In the genomic region with DNA sequence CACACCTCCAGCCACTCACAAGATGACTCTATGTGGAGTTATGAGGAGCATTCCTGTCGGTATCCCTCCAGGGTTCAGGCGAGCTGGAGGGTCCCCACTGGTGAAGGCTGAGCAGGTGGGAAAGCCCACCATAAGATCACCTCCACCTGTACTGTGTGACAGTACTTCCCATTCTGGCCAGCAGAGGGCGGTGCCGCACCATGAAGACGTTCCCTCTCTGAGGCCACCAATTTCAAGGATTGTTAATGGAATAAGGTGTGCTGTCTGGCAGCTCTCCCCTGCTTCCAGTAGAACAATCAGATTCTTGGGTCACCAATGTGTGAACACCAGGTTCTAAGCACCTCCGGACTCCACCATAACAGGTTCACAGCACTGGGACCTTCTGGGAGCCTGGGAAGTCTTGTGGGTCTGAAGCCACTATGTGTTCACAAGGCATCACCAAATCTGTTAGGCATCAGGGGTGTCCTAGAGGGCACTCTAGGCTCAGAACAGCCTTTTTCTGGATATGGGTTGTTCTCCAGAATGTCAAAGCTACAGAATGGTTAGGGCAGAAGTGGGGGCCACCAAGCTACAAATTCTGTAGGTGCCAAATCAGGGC, we compare ENCODE assay signal across 8 mouse cellular contexts. TPM values are rescaled to one million over a fixed set of nuclear protein-coding genes. Genes with fewer than 3 reads are reported as not detected.
DNase-seq lines count a peak whose midpoint lies in the region; ATAC-seq lines count a peak whose summit lies in the region.

No protein-coding gene starts in this region.

- H3K27ac ChIP-seq in hindbrain, embryonic 14.5 days, result no peak overlapping the region

- H3K4me1 ChIP-seq in hindbrain, embryonic 14.5 days (replicated peaks; ENCODE audit: control insufficient read depth, insufficient read depth, low read length), result peaks cover 10% of the 10 kb centered on the region; the same call in 1 of the 2 replicates

- no peak overlapping the region for H3K4me3 ChIP-seq in hindbrain, embryonic 14.5 days (replicated peaks; ENCODE audit: low read length)

- H3K9ac ChIP-seq in hindbrain, embryonic 14.5 days, result no peak overlapping the region

- no peaks in the 10 kb centered on the region for H3K36me3 ChIP-seq in hindbrain, embryonic 14.5 days (replicated peaks; ENCODE audit: control insufficient read depth, insufficient read depth)

- peaks cover 23% of the 10 kb centered on the region for H3K27me3 ChIP-seq in hindbrain, embryonic 14.5 days (ENCODE audit: control insufficient read depth, insufficient read depth, low read length)

- no peaks in the 10 kb centered on the region for H3K9me3 ChIP-seq in hindbrain, embryonic 14.5 days (ENCODE audit: control insufficient read depth, low read length)

- ATAC-seq in hindbrain, embryonic 14.5 days (ENCODE audit: low FRiP score), result peak; percentile 83

- DNase-seq in T-cell, adult 2 months (ENCODE audit: low spot score), result peak; percentile 63
- DNase-seq in cerebellum, adult 9-10 months, result peak; percentile 87
- peak; percentile 44 to 92 for DNase-seq in frontal cortex, adult 2 months (ENCODE audit: extremely low spot score in 1 of 2, low spot score in 1 of 2)
- peak; percentile 84 for DNase-seq in hindbrain, embryonic 14.5 days (ENCODE audit: low spot score)
- peak; percentile 87 to 98 for DNase-seq in layer of hippocampus, postnatal 25 days (ENCODE audit: extremely low spot score in 1 of 2, low spot score in 1 of 2)
- peak; percentile 72 to 84 for DNase-seq in lung, postnatal 4 days
- peak; percentile 75 to 86 for DNase-seq in right cerebral cortex, postnatal 10 days (ENCODE audit: low spot score in 2 of 2)
- DNase-seq in urinary bladder, postnatal 14 days (ENCODE audit: low spot score), result peak; percentile 86

- 5% methylated on average over 6 of the region's 6 CpGs for WGBS in hindbrain, embryonic 14.5 days

- H3K4me2 ChIP-seq in hindbrain, embryonic 14.5 days (replicated peaks), result no peak overlapping the region

RNA-seq across cellular contexts. Expression of a gene that starts 49.4 kb away (rescaled TPM):
- polyA plus RNA-seq in frontal cortex, adult 2 months (2012; rRNA removed), result 1.5 and 2.3 TPM in 2 replicates
- 3.0 and 3.3 TPM in 2 replicates for polyA plus RNA-seq in hindbrain, embryonic 14.5 days (2014; fragmentation: Nextera tagmentation; extraction: Ambion mirVana)
- 1 to 10 TPM; 2.3 to 2.8 TPM for total RNA-seq in layer of hippocampus, postnatal 25 days (2021)
